Mouse (Mus musculus) layer of hippocampus, postnatal 10 days (tissue): Measurements from ENCODE around the gene Zfp738. TPM values are rescaled to one million over a fixed set of nuclear protein-coding genes. Genes with fewer than 3 reads are reported as not detected.
A peak's percentile ranks its signal among the peaks of the same experiment; 100 is the strongest.
"Not testable (repeated sequence)": the region's sequence is repeated elsewhere in the genome, so short reads cannot be mapped to it uniquely, and the experiment has no call there.

Experiments
- DNase-seq, 2 experiments: peaks; one replicate each; pipeline ENCODE4 v3.0.0; 2021; ENCODE audit warnings: low spot score in 2 of 2
- long read RNA-seq: library from polyadenylated mRNA; stranded (forward); transcript quantifications from one replicate; pipeline ENCODE4 v2.0.0, GENCODE M21; 2023
- total RNA-seq, 2 experiments: library from RNA; stranded (reverse); gene quantifications; 2 replicates each; pipeline ENCODE4 v1.2.3; 2021

The Zfp738 gene
- total RNA-seq, result 10 to 100 TPM; 21.4 to 22.8 TPM
- long read RNA-seq, partial matches to known transcripts, result 0 of 4 reads
- long read RNA-seq, other reads (novel, unspliced or antisense), result 2 of 4 reads

DNA sequence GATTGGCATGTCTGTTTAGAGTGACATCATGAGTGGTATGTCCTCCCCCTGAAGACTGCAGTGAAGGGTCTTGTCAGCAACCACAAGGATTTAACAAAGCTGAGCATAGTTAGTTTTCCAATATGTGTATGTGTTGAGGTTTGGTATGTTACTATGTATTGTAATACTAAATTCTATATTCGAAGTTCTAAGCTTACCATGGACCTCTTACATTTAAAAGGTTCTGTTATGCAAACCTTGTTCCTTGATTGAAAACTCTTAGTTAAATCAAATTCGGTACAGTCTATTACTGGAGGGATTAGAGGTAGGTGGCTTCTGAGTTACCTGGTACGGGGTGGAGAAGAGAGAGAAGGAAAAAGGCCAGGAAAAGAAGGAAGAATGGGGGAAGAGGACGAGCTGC lies at the start of gene Zfp738:
TSS of gene Zfp738 (minus strand) at position 101 of the 400 bp plus-strand sequence.
- no peak for DNase-seq

- DNase-seq, result not testable (repeated sequence)
Observed at GRCm38 (mm10) chr13:67734391-67734790, 47.5 kb upstream of the Zfp738 start.

DNA sequence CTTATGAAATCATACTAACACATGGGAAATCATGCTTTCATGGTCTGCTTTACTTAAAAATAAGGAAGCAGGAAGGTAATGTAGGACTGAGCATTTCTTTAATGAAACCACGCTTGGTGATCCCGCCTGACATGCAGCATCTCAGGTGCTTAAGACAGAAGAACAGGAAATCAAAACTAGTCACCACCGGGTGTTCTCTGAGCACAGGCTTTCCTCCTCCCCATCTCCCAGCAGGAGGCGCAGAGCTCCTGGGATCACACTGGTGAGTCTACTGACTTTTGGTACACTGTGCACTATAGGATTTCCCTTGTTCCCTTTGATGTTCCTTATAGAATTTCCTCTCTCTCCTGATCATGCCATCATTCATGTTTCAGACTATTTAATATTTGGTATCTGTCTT lies 42.6 kb upstream of the Zfp738 start:
- peak; percentile 19 to 26 for DNase-seq

DNA sequence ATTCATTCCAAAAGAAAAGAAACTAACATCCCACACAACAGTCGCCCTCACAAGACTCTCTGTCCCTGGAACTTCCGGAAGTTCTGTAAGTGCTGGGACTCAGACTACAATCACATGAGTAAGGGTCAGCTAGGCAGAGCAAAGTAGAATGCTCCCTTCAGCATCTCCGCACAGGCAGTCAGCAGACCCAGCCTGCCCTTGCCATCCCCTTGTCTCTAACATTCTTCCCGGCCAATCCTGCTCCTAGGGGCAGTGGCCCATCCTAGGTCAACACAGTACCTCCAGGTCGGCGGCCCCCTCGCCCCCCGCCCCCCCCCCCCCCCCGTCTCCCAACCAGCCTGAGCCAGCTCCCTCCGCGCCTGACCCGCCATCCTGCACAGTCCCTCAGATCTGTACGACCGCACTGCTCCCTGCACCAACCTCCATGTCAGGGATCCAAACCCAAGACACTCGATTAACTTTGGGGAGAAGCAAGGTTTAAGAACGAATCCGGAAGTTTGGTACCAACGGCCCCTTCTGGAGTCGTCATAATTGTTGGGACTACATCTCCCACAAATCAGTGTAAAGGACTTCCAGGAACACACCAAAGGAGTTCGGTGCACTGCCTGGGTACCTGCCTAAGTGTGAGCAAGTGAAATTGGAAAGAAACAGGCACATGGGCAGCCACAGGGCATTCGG lies 41.9 kb upstream of the Zfp738 start, which contains the start of gene Zfp65:
TSS of gene Zfp65 (minus strand) at position 533 of the 678 bp plus-strand sequence.
- DNase-seq, result peak; percentile 40 to 62

DNA sequence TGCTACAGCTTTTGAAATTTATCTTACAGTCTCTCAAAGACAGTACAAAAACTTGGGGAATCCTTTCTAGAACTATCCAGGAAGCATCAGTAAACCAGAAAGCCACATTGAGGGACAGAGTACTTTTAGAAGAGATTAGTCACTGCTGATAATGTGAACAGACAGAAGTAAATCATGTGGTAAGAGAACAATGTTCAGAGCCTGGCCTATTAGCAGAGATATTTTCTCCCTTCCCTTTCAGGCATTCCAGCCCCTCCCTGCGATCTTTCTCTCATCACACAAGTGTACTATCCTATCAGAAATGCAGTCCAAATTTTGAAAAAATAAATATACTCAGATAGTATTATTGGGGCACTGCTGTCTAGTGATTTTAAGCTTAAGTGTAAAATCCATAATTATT lies 41.2 kb upstream of the Zfp738 start:
- DNase-seq, result no peak

- not testable (repeated sequence) for DNase-seq
Observed at GRCm38 (mm10) chr13:67725331-67725730, 38.5 kb upstream of the Zfp738 start.

DNA sequence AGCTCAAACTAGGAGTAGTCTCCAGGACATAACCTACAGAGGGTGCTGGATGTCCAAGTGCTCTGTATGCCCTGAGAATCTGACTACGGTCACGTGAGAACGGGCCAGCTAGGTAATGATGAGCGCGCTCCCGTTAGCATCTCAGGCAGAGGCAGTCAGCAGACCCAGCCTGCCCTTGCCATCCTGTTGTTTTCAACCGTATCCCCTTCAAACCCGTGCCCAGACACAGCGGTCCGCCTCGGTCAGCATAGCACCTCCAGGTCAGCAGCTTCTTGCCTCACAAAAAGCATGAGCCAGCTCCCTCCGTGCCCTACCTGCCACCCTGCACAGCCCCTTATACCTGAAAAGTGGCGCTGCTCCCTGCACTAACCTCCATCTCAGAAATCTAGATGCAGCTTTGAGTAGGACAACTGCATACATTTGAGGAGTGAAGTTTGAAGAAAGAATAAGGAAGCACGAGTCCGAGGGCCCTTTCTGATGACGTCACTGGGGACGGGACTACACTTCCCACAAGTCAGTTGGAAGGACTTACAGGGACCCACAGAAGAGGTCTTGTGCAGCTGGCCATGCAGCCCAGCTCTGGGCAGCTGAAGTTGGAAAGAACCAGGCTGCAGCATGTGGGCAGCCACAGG lies 37.1 kb upstream of the Zfp738 start:
- peak; percentile 83 to 85 for DNase-seq

GRCm38 (mm10) chr13:67683841-67684240 lies 3.0 kb downstream of the Zfp738 start:
- DNase-seq, result not testable (repeated sequence)

- DNase-seq, result peak; percentile 78 to 79
Observed at GRCm38 (mm10) chr13:67682959-67683735, 3.7 kb downstream of the Zfp738 start.

DNA sequence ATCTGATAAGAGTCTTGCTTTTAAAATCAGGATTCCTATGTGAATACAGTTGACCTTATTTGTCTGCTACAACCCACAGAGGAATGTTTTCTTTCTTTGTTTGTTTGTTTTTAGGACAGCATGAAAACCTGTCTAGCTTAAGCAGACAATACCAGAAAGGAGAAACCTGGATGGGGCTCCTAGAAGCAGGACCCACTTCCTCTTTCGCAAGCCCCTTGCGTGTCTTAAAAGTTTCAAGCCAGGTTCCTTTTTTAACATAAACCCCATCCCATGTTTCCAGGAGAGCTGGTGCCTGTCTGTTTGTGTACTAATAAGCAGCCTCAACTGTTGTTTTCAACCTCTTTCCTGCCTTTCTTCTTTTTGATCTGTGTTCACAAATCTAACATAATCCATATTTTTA lies 12.0 kb downstream of the Zfp738 start:
- no peak for DNase-seq

DNA sequence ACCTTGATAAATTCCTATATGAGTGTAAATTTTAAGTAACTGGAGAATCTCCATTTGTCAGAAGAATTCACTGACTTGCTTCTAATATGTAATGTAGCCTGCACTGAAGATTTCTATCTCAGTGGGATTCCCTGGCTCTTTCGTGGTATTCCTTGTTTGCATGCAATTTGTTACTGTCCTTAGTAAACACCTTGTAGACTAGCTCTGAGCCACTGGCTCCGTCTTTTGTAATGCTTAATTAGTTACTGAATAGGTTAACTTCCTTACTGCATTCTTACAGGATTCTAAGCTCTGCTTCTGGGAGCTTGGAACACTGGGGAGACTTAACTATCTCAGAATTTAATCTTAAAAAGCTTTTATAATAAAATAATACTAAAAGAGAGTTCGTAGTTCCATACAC lies 34.4 kb downstream of the Zfp738 start:
- no peak for DNase-seq

GRCm38 (mm10) chr13:67637294-67638007 lies 49.4 kb downstream of the Zfp738 start, which contains the start of the genes Gm49345 and Zfp729a:
TSS of gene Gm49345 (minus strand) at chr13:67637769.
TSS of gene Zfp729a (minus strand) at chr13:67637791.
- DNase-seq, result peak; percentile 72 to 79

DNA sequence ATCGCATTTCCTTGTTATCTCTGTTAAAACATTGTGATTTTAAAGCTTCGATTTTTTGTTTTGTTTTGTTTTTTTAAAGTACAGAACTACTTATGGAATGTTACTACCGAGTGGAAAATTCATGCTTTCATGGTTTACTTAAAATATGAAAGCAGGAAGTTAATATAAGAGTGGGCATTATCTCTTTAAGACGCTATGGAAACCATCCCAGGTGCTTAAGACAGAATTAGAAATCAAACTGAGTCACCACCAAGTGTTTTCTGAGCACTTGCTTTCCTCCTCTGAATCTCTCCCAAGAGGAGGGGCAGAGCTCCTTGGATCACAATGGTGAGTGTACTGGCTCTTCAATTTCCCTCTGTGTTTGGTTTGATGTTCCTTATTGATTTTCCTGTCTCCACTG lies 76.8 kb downstream of the Zfp738 start:
- no peak for DNase-seq

GRCm38 (mm10) chr13:67609066-67609876 lies 77.6 kb downstream of the Zfp738 start, which contains the start of gene Zfp729b:
TSS of gene Zfp729b (minus strand) at chr13:67609707.
- peak; percentile 85 to 88 for DNase-seq

Other genes with a start within 250 kb of the Zfp738 start
- gene Zfp874a, start 235.4 kb downstream of the Zfp738 start, total RNA-seq, result 10 to 100 TPM; 10.8 to 11.2 TPM
- 10 to 100 TPM; 13.7 to 15.7 TPM for gene Zfp874b, start 202.8 kb downstream of the Zfp738 start, total RNA-seq
- 1 to 10 TPM; 5.8 to 8.0 TPM for gene Zfp58, start 186.5 kb downstream of the Zfp738 start, total RNA-seq
- gene Gm26965, start 160.9 kb downstream of the Zfp738 start, total RNA-seq, result under 1 TPM in 1 of 2 experiments, not detected in 1; 0.87 TPM
- gene Zfp87, start 160.9 kb downstream of the Zfp738 start, total RNA-seq, result 10 to 100 TPM; 21.8 to 24.5 TPM
- 1 to 10 TPM; 7.4 to 9.7 TPM for gene Zfp748, start 133.2 kb downstream of the Zfp738 start, total RNA-seq
- 1 to 10 TPM; 8.6 to 9.0 TPM for gene Zfp729b, start 77.4 kb downstream of the Zfp738 start, total RNA-seq
- gene Gm49345, start 49.3 kb downstream of the Zfp738 start, total RNA-seq, result 1 to 10 TPM in 1 of 2 experiments, not detected in 1; 1.4 TPM
- 1 to 10 TPM; 8.0 to 9.0 TPM for gene Zfp729a, start 49.3 kb downstream of the Zfp738 start, total RNA-seq
- 10 to 100 TPM; 14.8 to 16.1 TPM for gene Zfp65, start 42.1 kb upstream of the Zfp738 start, total RNA-seq
- 1 to 10 TPM; 5.5 to 6.9 TPM for gene Zfp85, start 68.2 kb upstream of the Zfp738 start, total RNA-seq
- gene Zfp493, start 92.6 kb upstream of the Zfp738 start, total RNA-seq, result 1 to 10 TPM; 3.0 to 3.6 TPM
- gene Zfp273, start 126.7 kb upstream of the Zfp738 start, total RNA-seq, result 1 to 10 TPM; 7.8 to 9.3 TPM
- 1 to 10 TPM; 7.4 to 8.4 TPM for gene Gm10037, start 144.0 kb upstream of the Zfp738 start, total RNA-seq
- gene BC048507, start 176.3 kb upstream of the Zfp738 start, total RNA-seq, result not detected